Comparison of ENCODE assay signal across 8 mouse cellular contexts in genomic region chr13:45961871-45962630, GRCm38 (mm10). TPM values are rescaled to one million over a fixed set of nuclear protein-coding genes. Genes with fewer than 3 reads are reported as not detected.
A peak's percentile ranks its signal among the peaks of the same experiment; 100 is the strongest.
DNase-seq lines count a peak whose midpoint lies in the region; ATAC-seq and TF ChIP-seq lines count a peak whose summit lies in the region.

No protein-coding gene starts in this region.

- peak overlapping the region; percentile 32; the same call in 1 of the 2 replicates for H3K9ac ChIP-seq in heart, embryonic 12.5 days
- no peak overlapping the region for H3K9ac ChIP-seq in liver, embryonic 16.5 days (ENCODE audit: low read depth, low read length)
- H3K9ac ChIP-seq in stomach, postnatal 0 days (ENCODE audit: low read length) = no peak overlapping the region; the same call in 1 of the 2 replicates

- no peak for ATAC-seq in heart, embryonic 12.5 days (ENCODE audit: insufficient number of reproducible peaks, low FRiP score)
- ATAC-seq in liver, embryonic 16.5 days (ENCODE audit: low read depth) = no peak
- ATAC-seq in stomach, postnatal 0 days (ENCODE audit: low FRiP score, low TSS enrichment) = no peak

- no peaks in the 10 kb centered on the region for H3K9me3 ChIP-seq in heart, embryonic 12.5 days (replicated peaks)
- no peaks in the 10 kb centered on the region for H3K9me3 ChIP-seq in liver, embryonic 16.5 days (replicated peaks; ENCODE audit: control insufficient read depth, low read length)
- H3K9me3 ChIP-seq in stomach, postnatal 0 days (ENCODE audit: control insufficient read depth, low read length) = no peaks in the 10 kb centered on the region

- peak; percentile 31 for DNase-seq in cerebellum, adult 8-10 months
- no peak for DNase-seq in cerebellum, adult 11-12 months
- DNase-seq in right cerebral cortex, adult 18-20 months = peak; percentile 35
- DNase-seq in right cerebral cortex, postnatal 14 days = no peak
- DNase-seq in stomach, postnatal 0 days (ENCODE audit: low spot score) = no peak
- no peak for DNase-seq in spleen, postnatal 4 days (ENCODE audit: low spot score in 2 of 2)

- H3K4me2 ChIP-seq in heart, embryonic 12.5 days = peak overlapping the region; percentile 84
- H3K4me2 ChIP-seq in liver, embryonic 16.5 days (ENCODE audit: low read depth, low read length) = peak overlapping the region; percentile 83
- peak overlapping the region; percentile 81 for H3K4me2 ChIP-seq in stomach, postnatal 0 days (replicated peaks; ENCODE audit: low read depth)

- H3K4me1 ChIP-seq in heart, embryonic 12.5 days (replicated peaks) = peaks cover 39% of the 10 kb centered on the region
- peaks cover 16% of the 10 kb centered on the region for H3K4me1 ChIP-seq in liver, embryonic 16.5 days (ENCODE audit: control insufficient read depth, low read depth, low read length)
- H3K4me1 ChIP-seq in stomach, postnatal 0 days (replicated peaks; ENCODE audit: control insufficient read depth, insufficient read depth) = peaks cover 6% of the 10 kb centered on the region; the same call in 1 of the 2 replicates

- peak; percentile 29 for TF ChIP-seq CTCF in stomach, postnatal 0 days (IDR thresholded peaks at IDR 0.05; ENCODE audit: low read depth)

- H3K36me3 ChIP-seq in heart, embryonic 12.5 days = no peaks in the 10 kb centered on the region
- no peaks in the 10 kb centered on the region for H3K36me3 ChIP-seq in liver, embryonic 16.5 days (ENCODE audit: control insufficient read depth, insufficient read depth)
- no peaks in the 10 kb centered on the region for H3K36me3 ChIP-seq in stomach, postnatal 0 days (ENCODE audit: control insufficient read depth, insufficient read depth, low read length)

- no peaks in the 10 kb centered on the region for H3K27me3 ChIP-seq in heart, embryonic 12.5 days (replicated peaks)
- no peaks in the 10 kb centered on the region for H3K27me3 ChIP-seq in liver, embryonic 16.5 days (ENCODE audit: control insufficient read depth, insufficient read depth, low read depth, low read length)
- no peaks in the 10 kb centered on the region for H3K27me3 ChIP-seq in stomach, postnatal 0 days (ENCODE audit: control insufficient read depth, insufficient read depth, low read length)

- H3K4me3 ChIP-seq in heart, embryonic 12.5 days = peak overlapping the region; percentile 92
- H3K4me3 ChIP-seq in liver, embryonic 16.5 days (ENCODE audit: low read depth, low read length) = peak overlapping the region; percentile 79
- peak overlapping the region; percentile 99 for H3K4me3 ChIP-seq in stomach, postnatal 0 days (ENCODE audit: low read depth, low read length)

- TF ChIP-seq EP300 in stomach, postnatal 0 days (optimal IDR thresholded peaks at IDR 0.05) = no peak

- WGBS in heart, embryonic 12.5 days = 33% methylated on average over 9 of the region's 9 CpGs
- WGBS in liver, embryonic 16.5 days (ENCODE audit: insufficient replicate concordance) = 36% methylated on average over 9 of the region's 9 CpGs
- 34% methylated on average over 9 of the region's 9 CpGs for WGBS in stomach, postnatal 0 days

- 0 out of 2 replicates have a peak overlapping the region, but pooled peaks have one; percentile 34 for H3K27ac ChIP-seq in heart, embryonic 12.5 days (ENCODE audit: poor library complexity, severe bottlenecking)
- peak overlapping the region; percentile 39 for H3K27ac ChIP-seq in liver, embryonic 16.5 days (ENCODE audit: low read length)
- H3K27ac ChIP-seq in stomach, postnatal 0 days (replicated peaks) = no peak overlapping the region; the same call in 1 of the 2 replicates

RNA-seq across cellular contexts. Expression of gene Atxn1, which starts 2.8 kb away (rescaled TPM):
- 7.1 and 7.7 TPM in 2 replicates for polyA plus RNA-seq in heart, embryonic 12.5 days (2016; fragmentation: Nextera tagmentation; extraction: Ambion mirVana)
- polyA plus RNA-seq in liver, embryonic 16.5 days (2015; fragmentation: Nextera tagmentation; extraction: Ambion mirVana) = 2.8 and 3.2 TPM in 2 replicates
- 7.0 TPM in 2 replicates for polyA plus RNA-seq in stomach, postnatal 0 days (2015; fragmentation: Nextera tagmentation; extraction: Ambion mirVana)

Comparison
In these comparisons a context has a peak if more than half of its experiments do, and no peak if none do; other contexts are left out.
1. DNase-seq: peak in cerebellum, adult 8-10 months (single experiment) and right cerebral cortex, adult 18-20 months (single experiment); none in cerebellum, adult 11-12 months (single experiment), right cerebral cortex, postnatal 14 days (single experiment), stomach, postnatal 0 days (single experiment) and spleen, postnatal 4 days (0 of 2).
2. Peak in every context shown above with its lines, with median percentiles within 50 percentile points of each other: H3K4me2 ChIP-seq and H3K4me3 ChIP-seq.